Mouse (Mus musculus): ENCODE results near the gene Pih1d1.
"Not testable (repeated sequence)": the region's sequence is repeated elsewhere in the genome, so short reads cannot be mapped to it uniquely, and the experiment has no call there.

Pih1d1 gene

DNA sequence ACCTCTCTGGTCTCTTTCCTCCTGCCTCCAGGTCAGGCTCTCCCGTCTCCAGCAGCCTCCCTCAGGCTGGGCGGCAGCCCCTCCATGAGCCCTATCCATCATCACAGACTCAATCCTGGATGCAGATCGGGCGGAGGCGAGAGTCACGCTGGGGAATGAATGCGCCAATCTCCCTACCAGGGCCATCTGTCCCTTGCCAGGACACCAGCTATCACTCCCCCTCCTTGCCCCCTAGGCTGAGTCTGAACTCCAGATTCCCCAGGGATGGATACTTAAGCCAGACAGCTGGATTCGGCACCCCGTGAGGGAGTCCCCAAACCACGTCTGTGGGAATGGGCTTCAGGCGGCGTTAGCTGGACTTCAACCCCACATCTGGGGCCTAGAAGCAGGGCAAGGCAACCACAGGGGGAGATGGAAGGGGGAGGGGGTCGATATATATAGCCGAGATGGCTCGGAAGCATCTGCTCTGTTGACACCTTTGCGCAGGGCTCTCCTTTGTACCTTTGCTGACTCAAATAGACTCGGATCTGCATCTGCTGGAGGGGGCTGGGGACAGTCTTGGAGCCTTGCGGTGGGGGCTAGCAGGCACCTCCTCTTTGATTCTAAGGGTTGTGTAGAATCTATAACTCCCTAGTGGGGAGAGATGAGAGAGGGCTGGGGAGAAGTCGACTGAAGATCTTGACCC, 13.8 kb downstream of the Pih1d1 start:
- no peak for DNase-seq (ENCODE audit: low read depth, low spot score)

DNA sequence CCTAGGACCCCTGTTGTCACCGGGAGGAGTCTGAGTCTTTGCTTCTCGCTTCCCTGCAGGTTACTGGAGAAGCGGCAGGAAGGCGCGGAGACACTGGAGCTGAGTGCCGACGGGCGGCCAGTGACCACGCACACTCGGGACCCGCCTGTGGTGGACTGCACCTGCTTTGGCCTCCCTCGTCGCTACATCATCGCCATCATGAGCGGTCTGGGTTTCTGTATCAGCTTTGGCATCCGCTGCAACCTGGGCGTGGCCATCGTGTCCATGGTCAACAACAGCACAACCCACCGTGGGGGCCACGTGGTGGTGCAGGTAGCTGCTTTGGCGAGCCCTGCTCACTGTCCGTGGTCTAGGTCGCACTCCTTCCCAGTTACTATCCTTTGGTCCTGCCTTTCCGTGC, 14.6 kb downstream of the Pih1d1 start:
- no peak for DNase-seq (ENCODE audit: low read depth, low spot score)

DNA sequence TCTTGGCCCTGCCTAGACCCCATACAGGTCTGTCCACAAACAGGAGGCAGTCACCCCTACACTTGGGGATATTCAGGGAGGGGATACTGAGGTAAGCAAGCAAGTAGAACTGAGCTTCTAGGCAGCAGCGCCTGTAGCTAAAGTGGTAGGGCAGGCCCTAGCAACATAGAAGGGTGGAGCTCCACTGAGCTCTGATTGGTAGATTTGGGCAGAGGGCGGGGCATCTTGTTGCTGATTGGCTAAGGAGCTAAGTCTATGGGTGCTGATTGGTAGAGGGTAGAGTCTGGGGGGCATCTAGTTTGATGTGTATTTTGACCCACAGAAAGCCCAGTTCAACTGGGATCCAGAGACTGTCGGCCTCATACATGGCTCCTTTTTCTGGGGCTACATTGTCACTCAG, 15.4 kb downstream of the Pih1d1 start:
- no peak for DNase-seq (ENCODE audit: low read depth, low spot score)

GRCm38 (mm10) chr7:45172974-45173373, 18.9 kb downstream of the Pih1d1 start:
- no peak for DNase-seq (ENCODE audit: low read depth, low spot score)

DNA sequence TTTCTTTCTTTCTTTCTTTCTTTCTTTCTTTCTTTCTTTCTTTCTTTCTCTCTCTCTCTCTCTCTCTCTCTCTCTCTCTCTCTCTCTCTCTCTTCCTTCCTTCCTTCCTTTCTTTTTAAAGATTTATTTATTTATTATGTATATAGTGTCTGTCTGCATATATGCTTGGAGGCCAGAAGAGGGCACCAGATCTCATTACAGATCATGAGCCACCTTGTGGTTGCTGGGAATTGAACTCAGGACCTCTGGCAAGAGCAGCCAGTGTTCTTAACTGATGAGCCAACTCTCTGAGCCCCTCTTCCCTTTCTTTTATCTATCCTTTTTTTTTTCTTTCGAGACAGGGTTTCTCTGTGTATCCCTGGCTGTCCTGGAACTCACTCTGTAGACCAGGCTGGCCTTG, 19.7 kb downstream of the Pih1d1 start:
- DNase-seq (ENCODE audit: low read depth, low spot score), result not testable (repeated sequence)

DNA sequence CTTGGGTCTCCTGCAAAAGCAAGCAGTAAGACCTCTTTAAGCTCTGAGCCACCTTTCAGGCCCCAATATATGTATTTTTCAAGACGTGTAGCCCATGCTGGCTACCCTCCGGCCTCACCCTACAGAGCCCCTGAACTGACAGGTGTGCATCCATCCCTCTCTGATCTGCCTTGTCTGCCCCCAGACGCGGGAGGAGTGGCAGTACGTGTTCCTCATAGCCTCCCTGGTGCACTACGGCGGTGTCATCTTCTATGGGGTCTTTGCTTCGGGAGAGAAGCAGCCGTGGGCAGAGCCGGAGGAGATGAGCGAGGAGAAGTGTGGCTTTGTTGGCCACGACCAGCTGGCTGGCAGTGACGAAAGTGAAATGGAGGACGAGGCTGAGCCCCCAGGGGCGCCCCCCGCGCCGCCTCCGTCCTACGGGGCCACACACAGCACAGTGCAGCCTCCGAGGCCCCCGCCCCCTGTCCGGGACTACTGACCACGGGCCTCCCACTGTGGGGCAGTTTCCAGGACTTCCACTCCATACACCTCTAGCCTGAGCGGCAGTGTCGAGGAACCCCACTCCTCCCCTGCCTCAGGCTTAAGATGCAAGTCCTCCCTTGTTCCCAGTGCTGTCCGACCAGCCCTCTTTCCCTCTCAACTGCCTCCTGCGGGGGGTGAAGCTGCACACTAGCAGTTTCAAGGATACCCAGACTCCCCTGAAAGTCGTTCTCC, 20.6 kb downstream of the Pih1d1 start:
- no peak for DNase-seq (ENCODE audit: low read depth, low spot score)

GRCm38 (mm10) chr7:45175398-45175797, 21.3 kb downstream of the Pih1d1 start:
- DNase-seq (ENCODE audit: low read depth, low spot score), result no peak

DNA sequence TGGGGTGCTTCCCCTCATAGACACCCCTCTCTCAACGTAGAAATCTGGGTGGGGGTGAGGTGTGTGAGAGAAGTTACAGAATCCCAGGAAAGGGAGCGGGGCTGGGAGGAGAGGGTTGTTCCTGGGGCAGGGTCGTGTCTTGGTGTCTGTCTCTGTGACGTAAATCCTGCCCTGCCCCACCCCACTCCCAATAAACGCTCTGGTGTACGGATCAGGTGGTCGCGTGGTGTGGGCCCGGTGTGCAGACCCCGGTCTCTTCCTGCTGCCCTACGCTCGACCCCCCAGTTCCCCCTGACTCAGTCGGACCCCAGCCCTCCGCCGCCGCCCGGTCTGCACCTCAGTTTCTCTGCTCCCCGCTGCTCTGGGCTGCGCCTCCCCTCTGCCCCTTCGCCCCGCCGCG, 21.8 kb downstream of the Pih1d1 start:
- DNase-seq (ENCODE audit: low read depth, low spot score), result no peak

- DNase-seq (ENCODE audit: low read depth, low spot score), result no peak
These were observed 22.3 kb downstream of the Pih1d1 start for GRCm38 (mm10) chr7:45176356-45176755.

DNA sequence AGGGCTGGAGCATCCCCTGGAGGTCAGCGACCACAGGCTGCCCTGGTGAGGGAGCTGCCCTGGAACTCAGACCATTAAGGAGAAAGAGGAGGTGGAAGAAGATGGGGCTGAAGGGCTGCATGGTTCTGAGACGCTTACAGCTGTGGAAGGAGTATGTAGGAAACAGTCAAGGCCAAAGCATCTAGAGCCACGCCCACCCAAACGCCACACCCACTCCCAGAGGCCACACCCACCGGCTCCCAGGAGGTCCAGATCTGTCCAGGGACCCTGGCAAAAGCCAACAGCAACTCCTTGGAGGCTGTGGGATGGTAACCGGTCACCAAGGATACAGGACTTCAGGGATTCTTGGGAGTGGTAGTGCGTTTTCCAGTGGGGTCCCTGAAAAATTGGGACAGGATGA, 24.4 kb downstream of the Pih1d1 start:
- no peak for DNase-seq (ENCODE audit: low read depth, low spot score)

DNA sequence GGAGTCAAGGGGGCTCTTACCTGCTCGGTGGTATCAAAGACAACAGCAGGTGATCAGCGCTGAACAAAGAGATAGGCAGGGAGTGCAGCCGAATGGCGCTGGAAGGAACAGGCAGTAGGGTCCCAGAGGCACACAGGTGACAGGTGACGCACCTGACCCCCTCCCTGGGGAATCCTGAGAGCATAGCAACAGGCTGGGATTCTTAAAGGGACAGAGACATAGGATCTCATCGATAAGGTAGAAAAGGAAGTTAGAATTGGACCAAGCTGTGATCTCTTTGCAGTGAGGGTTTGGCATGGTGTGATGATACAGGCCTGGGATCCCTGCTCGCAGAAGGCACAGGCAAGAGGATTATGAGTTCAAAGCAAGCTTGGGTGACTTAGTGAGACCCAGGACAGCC, 25.4 kb downstream of the Pih1d1 start, which contains the start of gene Gfy:
TSS of gene Gfy (minus strand) at position 101 of the 400 bp plus-strand sequence.
- DNase-seq (ENCODE audit: low read depth, low spot score), result no peak

DNA sequence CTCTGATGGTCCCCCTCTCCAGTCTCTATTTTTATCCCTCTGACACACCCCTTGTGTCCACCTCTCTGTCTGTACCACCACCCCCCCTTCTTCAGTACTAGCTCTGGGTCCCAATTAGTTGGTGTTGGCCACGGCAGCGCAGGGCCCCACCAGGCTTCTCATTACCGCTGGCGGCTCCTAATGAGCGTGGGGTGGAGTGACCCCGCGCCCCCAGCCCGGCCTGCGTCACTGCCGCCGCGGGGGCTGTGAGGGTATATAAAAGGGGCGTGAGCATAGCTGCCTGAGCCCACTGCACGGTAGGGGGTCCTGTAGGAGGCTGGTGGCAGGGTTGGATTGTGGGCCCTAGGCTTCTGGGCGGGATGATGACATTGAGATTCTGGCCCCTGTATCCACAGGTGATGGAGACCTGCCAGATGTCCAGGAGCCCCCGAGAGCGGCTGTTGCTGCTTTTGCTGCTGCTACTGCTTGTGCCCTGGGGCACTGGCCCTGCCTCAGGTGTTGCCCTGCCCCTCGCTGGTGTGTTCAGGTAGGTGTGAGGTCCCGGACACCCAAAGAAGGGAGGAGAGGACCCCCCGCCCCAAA, 26.9 kb downstream of the Pih1d1 start, which contains the start of gene Pth2:
TSS of gene Pth2 (plus strand) at position 100 of the 582 bp plus-strand sequence.
- DNase-seq (ENCODE audit: low read depth, low spot score), result no peak

GRCm38 (mm10) chr7:45181540-45181939, 27.4 kb downstream of the Pih1d1 start:
- DNase-seq (ENCODE audit: low read depth, low spot score), result no peak

DNA sequence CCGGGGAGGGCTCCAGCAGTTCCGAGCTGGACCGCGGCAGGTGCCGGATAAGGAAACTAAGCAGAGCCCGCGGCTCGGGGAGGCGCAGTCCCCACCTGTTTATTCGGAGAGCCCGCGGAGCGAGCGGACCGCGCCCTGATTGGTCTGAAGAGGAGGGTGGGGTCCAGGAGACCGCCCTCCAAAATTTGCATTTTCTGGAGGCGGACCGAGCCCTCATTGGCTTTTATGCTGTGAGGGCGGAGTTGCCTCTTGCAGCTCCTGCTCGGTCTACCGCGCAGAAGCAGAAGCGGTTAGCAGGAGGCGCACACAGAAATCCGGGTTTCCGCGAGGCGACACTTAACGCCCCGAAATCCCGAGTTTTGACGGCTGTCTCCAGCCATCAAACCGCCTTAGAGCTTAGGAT, 28.1 kb downstream of the Pih1d1 start:
- DNase-seq (ENCODE audit: low read depth, low spot score), result no peak

DNA sequence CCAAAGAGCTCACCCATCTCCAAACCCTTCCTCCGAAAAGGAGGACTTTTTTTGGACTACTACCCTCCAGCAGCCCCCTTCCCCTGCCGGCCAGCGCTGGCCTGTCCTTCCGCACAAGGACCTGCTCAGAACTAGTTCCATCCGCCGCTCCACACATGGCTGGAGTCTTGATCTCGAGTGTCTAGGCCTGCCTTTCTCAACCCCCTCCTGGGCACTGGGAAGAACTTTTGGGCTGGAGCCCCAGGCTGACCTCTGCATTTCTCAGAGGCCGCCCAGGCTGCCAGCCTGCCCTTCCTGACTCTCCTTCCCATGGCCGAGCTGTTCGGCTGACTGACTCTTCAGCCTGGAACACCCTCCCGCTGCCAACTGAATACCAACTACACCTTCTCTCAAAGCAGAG, 28.5 kb downstream of the Pih1d1 start:
- no peak for DNase-seq (ENCODE audit: low read depth, low spot score)

GRCm38 (mm10) chr7:45183672-45184071, 29.6 kb downstream of the Pih1d1 start:
- no peak for DNase-seq (ENCODE audit: low read depth, low spot score)

DNA sequence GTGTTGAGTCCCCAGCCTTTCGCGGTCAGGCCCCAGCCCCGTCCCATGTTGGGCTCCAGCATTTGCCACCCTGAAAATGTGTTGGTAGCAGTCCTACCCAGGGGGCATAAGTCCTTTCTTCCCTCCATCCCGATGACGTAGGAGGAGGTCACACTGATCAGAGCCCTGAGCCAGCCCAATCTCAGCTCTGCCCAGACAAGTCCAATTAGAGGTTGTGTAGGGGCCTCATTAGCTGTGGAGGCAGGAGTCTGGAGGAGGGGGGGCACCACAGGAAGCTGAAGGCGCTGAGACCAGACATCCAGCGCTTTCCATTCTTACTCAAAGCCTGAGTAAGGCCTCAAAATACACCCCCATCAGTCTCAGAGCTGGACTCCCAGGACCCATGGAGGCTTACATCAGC, 31.8 kb downstream of the Pih1d1 start:
- DNase-seq (ENCODE audit: low read depth, low spot score), result no peak

DNA sequence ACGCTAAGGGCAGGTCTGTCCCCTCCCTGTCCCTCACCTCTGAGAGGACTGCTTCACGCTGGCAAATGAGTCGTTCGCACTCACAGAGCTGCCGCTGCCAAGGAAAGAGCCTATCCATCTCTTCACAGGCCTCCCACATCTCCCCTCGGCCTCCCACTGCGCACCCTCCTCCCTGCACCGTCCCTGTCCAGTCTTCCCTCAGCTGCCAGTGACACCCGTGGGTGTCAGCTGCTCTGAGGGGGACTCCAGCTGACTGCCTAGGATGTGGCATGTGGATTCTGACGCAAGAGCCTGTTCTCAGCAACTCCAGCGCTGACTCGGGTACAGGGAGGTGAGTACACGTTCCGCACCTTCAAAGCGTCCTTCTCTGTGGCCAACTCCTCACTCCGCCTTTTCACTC, 35.5 kb downstream of the Pih1d1 start:
- no peak for DNase-seq (ENCODE audit: low read depth, low spot score)

DNA sequence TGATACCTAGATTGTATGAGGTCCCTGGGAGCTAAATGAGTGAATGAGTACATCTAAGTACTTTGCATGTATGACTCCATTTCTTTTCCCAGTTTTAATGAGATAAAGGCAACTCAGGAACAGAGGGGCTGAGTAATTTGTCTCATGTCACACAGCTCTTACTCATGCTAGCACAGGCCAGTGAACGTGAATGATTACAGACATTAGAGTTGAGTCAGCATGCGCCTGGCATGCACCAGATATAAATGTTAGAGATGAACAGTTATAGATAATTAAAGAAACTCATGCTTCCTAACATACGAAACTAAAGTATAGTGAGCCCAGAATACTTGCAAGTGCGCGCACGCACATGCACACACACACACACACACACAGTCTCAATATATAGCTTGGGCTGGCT, 36.1 kb downstream of the Pih1d1 start:
- no peak for DNase-seq (ENCODE audit: low read depth, low spot score)

DNA sequence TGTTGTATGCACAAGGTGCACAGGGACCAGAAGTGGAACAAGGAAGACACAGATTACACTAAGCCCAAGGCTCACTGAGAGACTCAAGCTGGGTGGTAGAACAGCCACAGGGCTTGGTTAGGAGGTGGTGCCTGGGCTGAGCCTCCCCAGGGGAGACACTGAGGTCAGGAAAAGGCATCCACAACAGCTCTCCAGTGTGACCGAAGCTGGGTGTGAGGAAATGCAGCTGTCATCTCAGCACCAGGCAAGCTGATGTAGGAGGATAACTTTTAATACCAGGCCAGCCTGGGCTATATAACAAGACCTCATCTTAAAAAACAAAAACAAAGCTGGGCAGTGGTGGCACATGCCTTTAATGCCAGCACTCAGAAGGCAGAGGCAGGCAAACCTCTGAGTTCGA, 37.1 kb downstream of the Pih1d1 start:
- DNase-seq (ENCODE audit: low read depth, low spot score), result no peak

DNA sequence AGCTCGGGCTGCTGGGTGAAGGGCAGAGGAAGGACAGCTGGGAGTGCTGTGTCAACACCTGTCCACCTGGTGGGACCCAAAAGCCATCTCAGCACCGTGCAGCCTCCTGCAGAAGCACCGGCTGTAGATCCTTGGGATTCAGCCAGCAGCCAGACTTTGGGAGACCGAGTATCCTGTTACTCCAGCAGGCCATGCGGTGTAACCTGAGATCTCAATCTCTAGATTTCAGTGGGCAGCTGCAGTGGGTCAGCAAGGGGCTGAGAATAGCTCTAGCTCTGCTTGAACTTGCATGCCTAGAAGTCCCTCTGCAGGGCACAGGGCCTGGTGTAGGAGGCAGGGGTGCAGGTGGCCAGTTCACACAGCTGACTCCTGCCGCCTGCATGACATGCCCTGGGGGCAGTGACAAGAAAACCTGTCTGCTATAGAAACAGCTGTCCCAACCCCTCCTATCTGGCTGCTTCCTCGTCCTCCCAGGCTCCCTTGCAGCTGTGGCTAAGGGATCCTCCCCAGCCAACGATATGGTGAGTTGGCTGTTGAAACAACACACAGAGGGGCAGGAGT, 37.8 kb downstream of the Pih1d1 start:
- DNase-seq (ENCODE audit: low read depth, low spot score), result no peak

DNA sequence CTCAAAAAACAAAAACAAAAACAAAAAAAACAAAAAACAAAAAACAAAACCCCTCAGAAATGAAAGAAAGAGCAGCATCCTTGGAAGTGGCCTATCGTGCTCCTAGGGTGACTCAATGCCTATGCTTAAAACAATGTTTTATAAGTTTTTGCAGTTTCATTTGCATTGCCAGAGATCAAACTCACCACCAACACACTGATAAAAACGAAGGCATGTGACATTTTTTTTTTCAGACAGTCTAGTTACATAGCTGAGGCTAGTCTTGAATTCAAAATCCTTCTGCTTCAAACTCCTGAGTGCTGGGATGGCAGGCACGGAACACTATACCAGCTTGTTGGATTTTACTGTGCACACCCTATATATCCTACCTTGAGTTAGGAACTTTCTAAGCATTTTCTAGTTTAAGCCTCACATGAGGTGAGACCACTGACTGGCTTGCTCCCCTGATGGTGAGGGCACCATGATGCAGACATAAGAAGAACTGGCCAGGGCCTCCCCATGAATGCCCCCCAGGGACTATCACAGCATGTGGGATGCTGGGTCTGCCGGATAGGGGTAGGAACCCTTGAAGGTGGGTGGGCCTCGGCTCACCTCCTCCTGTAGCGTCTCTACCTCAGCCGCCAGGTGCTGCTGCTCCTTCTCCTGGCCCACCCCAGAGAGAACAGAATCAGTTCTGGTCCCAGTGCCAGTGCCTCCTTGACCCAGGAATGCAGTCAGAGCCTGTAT, 38.6 kb downstream of the Pih1d1 start:
- DNase-seq (ENCODE audit: low read depth, low spot score), result no peak
